Mouse (Mus musculus): ENCODE data around the gene 1700013F07Rik. TPM values are rescaled to one million over a fixed set of nuclear protein-coding genes. Genes with fewer than 3 reads are reported as not detected.

The 1700013F07Rik gene
- polyA plus RNA-seq, 1 experiment from 2014 or later = 3.1 TPM

DNA sequence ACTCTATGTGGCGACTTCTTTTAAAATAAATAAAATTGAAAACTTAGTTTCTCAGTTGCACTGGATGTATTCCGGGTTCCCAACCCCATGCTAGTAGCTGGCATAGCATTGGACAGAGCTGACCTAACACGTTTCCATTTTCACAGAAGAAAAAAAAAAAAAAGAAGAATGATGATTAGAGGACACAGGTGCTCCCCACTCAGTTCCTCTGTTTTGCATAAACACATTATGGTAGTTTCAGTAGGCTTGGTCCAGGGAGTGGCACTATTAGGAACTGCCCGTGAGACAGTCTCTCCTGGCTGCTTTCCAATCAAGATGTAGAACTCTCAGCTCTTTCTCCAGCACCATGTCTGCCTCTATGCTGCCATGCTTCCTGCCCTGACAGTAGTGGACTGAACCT is 50.6 kb downstream of the 1700013F07Rik start:
- ATAC-seq (ENCODE audit: low read depth) = no peak
- Histone ChIP-seq H3K9ac (ENCODE audit: low read length) (no peak overlapping the region), H3K36me3 (ENCODE audit: control insufficient read depth, insufficient read depth, low read length) (no peaks in the 10 kb centered on the region), H3K4me2 (ENCODE audit: low read depth, low read length) (no peak overlapping the region), H3K9me3 (ENCODE audit: control insufficient read depth, low read length) (no peaks in the 10 kb centered on the region), H3K4me1 (replicated peaks; ENCODE audit: control insufficient read depth, insufficient read depth, low read length) (no peaks in the 10 kb centered on the region), H3K27ac (ENCODE audit: low read length) (no peak overlapping the region), H3K27me3 (ENCODE audit: control insufficient read depth, insufficient read depth, low read depth, low read length) (no peaks in the 10 kb centered on the region), H3K4me3 (ENCODE audit: low read length) (no peak overlapping the region)
- 79% methylated on average over 4 of the region's 4 CpGs for WGBS

DNA sequence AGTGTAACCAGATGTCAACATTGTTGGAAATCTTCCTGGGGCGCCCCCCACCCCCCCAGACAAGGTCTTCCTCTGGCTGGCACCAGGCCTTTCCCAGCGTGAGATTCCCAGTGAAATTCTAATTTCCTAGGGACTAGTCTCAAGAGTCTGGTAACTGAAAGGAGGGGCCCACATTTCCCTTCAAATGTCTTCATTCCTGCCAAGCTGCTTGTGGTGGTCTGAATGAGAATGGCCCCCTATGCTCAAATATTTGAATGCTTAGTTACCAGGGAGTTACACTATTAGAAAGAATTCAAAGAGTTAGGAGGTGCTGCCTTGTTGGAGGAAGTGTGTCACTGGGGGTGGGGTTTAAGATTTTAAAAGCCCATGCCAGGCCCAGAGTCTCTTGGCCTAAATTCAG is 54.5 kb downstream of the 1700013F07Rik start:
- no peak for ATAC-seq (ENCODE audit: low read depth)
- no peaks in the 10 kb centered on the region for H3K27me3 ChIP-seq (ENCODE audit: control insufficient read depth, insufficient read depth, low read depth, low read length)
- no peaks in the 10 kb centered on the region for H3K36me3 ChIP-seq (ENCODE audit: control insufficient read depth, insufficient read depth, low read length)
- H3K9me3 ChIP-seq (ENCODE audit: control insufficient read depth, low read length) = no peaks in the 10 kb centered on the region
- no peak overlapping the region for H3K4me2 ChIP-seq (ENCODE audit: low read depth, low read length)
- 16% methylated on average over 2 of the region's 2 CpGs for WGBS
- no peak overlapping the region for H3K4me3 ChIP-seq (ENCODE audit: low read length)
- H3K4me1 ChIP-seq (replicated peaks; ENCODE audit: control insufficient read depth, insufficient read depth, low read length) = no peaks in the 10 kb centered on the region; the same call in 1 of the 2 replicates
- no peak overlapping the region for H3K27ac ChIP-seq (ENCODE audit: low read length)
- H3K9ac ChIP-seq (ENCODE audit: low read length) = no peak overlapping the region

- peak within 1 kb of the TSS; percentile 98 for H3K4me3 ChIP-seq (ENCODE audit: low read length)
- WGBS = 3% methylated on average over 44 of the region's 44 CpGs
- peak within 1 kb of the TSS; percentile 97 for H3K4me2 ChIP-seq (ENCODE audit: low read depth, low read length)
- no peaks in the 10 kb centered on the region for H3K36me3 ChIP-seq (ENCODE audit: control insufficient read depth, insufficient read depth, low read length)
- H3K27ac ChIP-seq (ENCODE audit: low read length) = peak within 1 kb of the TSS; percentile 82
- H3K9me3 ChIP-seq (ENCODE audit: control insufficient read depth, low read length) = no peaks in the 10 kb centered on the region
- H3K9ac ChIP-seq (ENCODE audit: low read length) = peak within 1 kb of the TSS; percentile 77
- H3K27me3 ChIP-seq (ENCODE audit: control insufficient read depth, insufficient read depth, low read depth, low read length) = no peaks in the 10 kb centered on the region
- peak; percentile 100 for ATAC-seq (ENCODE audit: low read depth)
- no peaks in the 10 kb centered on the region; the same call in 1 of the 2 replicates for H3K4me1 ChIP-seq (replicated peaks; ENCODE audit: control insufficient read depth, insufficient read depth, low read length)
These were observed 57.0 kb downstream of the 1700013F07Rik start, which contains the start of gene Wdr47 for GRCm38 (mm10) chr3:108590786-108591529. Gene Wdr47, plus strand, starts transcription at chr3:108591279.

- peak; percentile 32; the same call in 1 of the 2 replicates for ATAC-seq (ENCODE audit: low read depth)
- H3K4me2 ChIP-seq (ENCODE audit: low read depth, low read length) = peak overlapping the region; percentile 97
- H3K27me3 ChIP-seq (ENCODE audit: control insufficient read depth, insufficient read depth, low read depth, low read length) = no peaks in the 10 kb centered on the region
- H3K4me1 ChIP-seq (replicated peaks; ENCODE audit: control insufficient read depth, insufficient read depth, low read length) = no peaks in the 10 kb centered on the region; the same call in 1 of the 2 replicates
- peak overlapping the region; percentile 77 for H3K9ac ChIP-seq (ENCODE audit: low read length)
- H3K36me3 ChIP-seq (ENCODE audit: control insufficient read depth, insufficient read depth, low read length) = no peaks in the 10 kb centered on the region
- H3K27ac ChIP-seq (ENCODE audit: low read length) = peak overlapping the region; percentile 82
- WGBS = under 1% methylated on average over 60 of the region's 61 CpGs
- peak overlapping the region; percentile 98 for H3K4me3 ChIP-seq (ENCODE audit: low read length)
- H3K9me3 ChIP-seq (ENCODE audit: control insufficient read depth, low read length) = no peaks in the 10 kb centered on the region
These were observed 57.9 kb downstream of the 1700013F07Rik start for GRCm38 (mm10) chr3:108591530-108592522.

Small RNA genes within 50 kb of the gene (microRNA-seq; reads per million reads assigned to microRNA genes)
- gene Gm22860 = not detected

Other genes starting within 250 kb of the 1700013F07Rik start
- 6.1 and 9.9 TPM in 2 replicates for gene Mybphl, start 169.2 kb upstream of the 1700013F07Rik start, polyA plus RNA-seq (2015; fragmentation: Nextera tagmentation; extraction: Ambion mirVana)
- gene Psrc1, start 150.3 kb upstream of the 1700013F07Rik start, polyA plus RNA-seq (2015; fragmentation: Nextera tagmentation; extraction: Ambion mirVana) = 73.9 and 75.6 TPM in 2 replicates
- 6.8 and 6.9 TPM in 2 replicates for gene Celsr2, start 118.6 kb upstream of the 1700013F07Rik start, polyA plus RNA-seq (2015; fragmentation: Nextera tagmentation; extraction: Ambion mirVana)
- 112 and 117 TPM in 2 replicates for gene Sars, start 88.9 kb upstream of the 1700013F07Rik start, polyA plus RNA-seq (2015; fragmentation: Nextera tagmentation; extraction: Ambion mirVana)
- 19.6 and 22.3 TPM in 2 replicates for gene 5330417C22Rik, start 2.4 kb downstream of the 1700013F07Rik start, polyA plus RNA-seq (2015; fragmentation: Nextera tagmentation; extraction: Ambion mirVana)
- gene Tmem167b, start 28.3 kb downstream of the 1700013F07Rik start, polyA plus RNA-seq (2015; fragmentation: Nextera tagmentation; extraction: Ambion mirVana) = 45.1 and 46.4 TPM in 2 replicates
- gene Taf13, start 37.5 kb downstream of the 1700013F07Rik start, polyA plus RNA-seq (2015; fragmentation: Nextera tagmentation; extraction: Ambion mirVana) = 45.5 and 46.0 TPM in 2 replicates
- 10.9 and 12.5 TPM in 2 replicates for gene Wdr47, start 57.1 kb downstream of the 1700013F07Rik start, polyA plus RNA-seq (2015; fragmentation: Nextera tagmentation; extraction: Ambion mirVana)
- gene Clcc1, start 119.8 kb downstream of the 1700013F07Rik start, polyA plus RNA-seq (2015; fragmentation: Nextera tagmentation; extraction: Ambion mirVana) = 84.4 and 91.7 TPM in 2 replicates
- 43.3 and 43.8 TPM in 2 replicates for gene Gpsm2, start 188.2 kb downstream of the 1700013F07Rik start, polyA plus RNA-seq (2015; fragmentation: Nextera tagmentation; extraction: Ambion mirVana)
- gene Aknad1, start 205.5 kb downstream of the 1700013F07Rik start, polyA plus RNA-seq (2015; fragmentation: Nextera tagmentation; extraction: Ambion mirVana) = not detected in 2 replicates

Measured in lung, embryonic 16.5 days (tissue).